Mouse (Mus musculus): ENCODE results near the gene Eps8l1.

- TF ChIP-seq TAL1 (IDR thresholded peaks at IDR 0.05; ENCODE audit: low read length), result no peak
- TF ChIP-seq GATA1 (IDR thresholded peaks at IDR 0.05; ENCODE audit: low read length), result no peak
These were observed 13.5 kb downstream of the Eps8l1 start for GRCm38 (mm10) chr7:4473940-4474339.
